Mouse (Mus musculus): ENCODE measurements at regions not wholly inside any gene's neighbourhood (a gene's known extent, or its start where the extent isn't known, plus 50 kb on each side); places are given as distances from the start of the nearest gene placed in this dataset.

GRCm38 (mm10) chr14:37296531-37296930, 161.5 kb upstream of the Ghitm start:
- DNase-seq (ENCODE audit: low spot score) = no peak

GRCm38 (mm10) chr14:37292084-37292860, 157.2 kb upstream of the Ghitm start:
- DNase-seq (ENCODE audit: low spot score) = no peak

DNA sequence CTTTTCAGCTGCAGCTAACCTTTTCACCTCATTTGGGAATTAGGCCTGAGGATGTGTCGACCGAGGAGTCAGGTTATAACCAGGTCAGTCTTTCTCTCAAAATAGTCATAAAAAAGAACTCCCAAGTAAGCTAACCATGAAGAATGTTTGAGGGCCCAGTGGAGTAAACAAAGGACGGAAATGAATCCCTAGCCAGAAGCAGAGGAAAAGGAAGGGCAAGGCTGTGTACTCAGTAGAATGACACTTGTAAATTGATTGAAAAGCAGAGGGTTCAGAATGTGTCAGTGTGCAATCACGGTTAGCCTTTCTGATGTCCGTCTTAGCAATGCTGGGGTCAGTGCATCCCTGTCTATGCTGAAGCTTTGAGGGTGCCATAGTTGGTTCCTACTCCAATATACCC, 149.3 kb upstream of the Ghitm start:
- no peak for DNase-seq (ENCODE audit: low spot score)

GRCm38 (mm10) chr14:37279356-37279755, 144.3 kb upstream of the Ghitm start:
- no peak for DNase-seq (ENCODE audit: low spot score)

DNA sequence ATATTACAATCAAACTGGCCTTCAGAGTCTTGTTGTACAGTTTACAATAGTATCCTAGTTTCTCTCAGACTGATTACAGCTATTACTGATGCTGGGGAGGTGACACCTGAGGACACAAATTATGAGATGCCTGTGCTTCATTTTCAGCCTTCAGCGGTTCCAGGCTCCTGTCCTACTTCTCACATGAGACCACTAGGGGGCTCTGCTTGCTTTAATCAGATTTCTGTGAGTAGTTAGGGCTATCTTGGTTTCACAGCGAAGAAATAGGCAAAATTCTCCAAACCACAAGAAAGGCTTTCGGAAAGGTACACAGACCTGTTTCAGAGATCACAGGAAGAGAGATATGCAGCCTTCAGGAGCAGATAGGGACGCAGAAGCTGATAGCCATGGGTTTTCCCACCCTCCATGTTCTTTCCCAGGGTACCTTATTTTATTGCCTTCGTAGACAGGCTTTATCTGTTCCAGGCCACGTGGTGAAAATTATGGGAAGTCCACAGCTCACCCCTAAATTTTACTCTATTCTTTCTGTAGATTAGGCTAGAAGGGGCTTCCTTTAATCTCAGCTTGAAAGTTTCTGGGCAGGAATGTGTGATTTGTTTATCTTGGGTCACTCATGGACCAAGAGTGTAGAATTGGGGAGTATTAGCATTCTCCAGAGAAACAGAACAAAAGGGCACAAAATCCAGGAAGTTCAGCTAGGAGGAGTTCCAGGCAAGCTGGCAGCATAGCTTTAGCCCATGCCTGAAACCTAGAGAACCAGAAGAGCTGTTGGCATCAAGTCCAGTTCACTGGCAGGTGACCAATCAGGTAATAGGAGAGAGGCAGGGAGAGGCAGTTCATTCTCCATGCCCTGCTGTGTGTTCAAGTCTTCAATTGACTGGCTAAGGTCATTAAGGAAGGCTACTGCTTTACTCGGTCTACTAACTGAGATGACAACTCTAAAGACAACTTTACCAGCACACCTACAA, 141.9 kb upstream of the Ghitm start:
- DNase-seq (ENCODE audit: low spot score) = no peak

GRCm38 (mm10) chr14:37272063-37272462, 137.0 kb upstream of the Ghitm start:
- no peak for DNase-seq (ENCODE audit: low spot score)

- DNase-seq (ENCODE audit: low spot score) = no peak
Measured at GRCm38 (mm10) chr14:37271015-37271933, 136.2 kb upstream of the Ghitm start.

DNA sequence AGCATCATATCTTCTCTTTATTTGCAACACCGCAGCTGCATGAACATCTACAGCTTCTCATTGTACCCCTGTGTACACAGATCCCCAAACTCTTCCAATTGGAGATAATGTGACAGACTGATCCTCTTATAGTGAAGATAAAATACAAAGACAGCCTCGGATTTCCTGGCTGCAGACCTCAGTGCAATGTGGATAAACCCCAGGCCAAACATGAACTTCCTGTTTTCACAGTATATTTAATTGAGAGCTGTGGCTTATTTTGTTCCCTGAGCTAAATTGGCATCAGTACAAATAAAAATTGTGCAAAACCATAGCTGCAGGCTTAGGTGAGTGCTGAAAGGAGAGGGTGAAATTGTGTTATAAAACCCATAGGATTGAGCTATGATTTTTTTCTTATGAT, 134.8 kb upstream of the Ghitm start:
- no peak for DNase-seq (ENCODE audit: low spot score)

DNA sequence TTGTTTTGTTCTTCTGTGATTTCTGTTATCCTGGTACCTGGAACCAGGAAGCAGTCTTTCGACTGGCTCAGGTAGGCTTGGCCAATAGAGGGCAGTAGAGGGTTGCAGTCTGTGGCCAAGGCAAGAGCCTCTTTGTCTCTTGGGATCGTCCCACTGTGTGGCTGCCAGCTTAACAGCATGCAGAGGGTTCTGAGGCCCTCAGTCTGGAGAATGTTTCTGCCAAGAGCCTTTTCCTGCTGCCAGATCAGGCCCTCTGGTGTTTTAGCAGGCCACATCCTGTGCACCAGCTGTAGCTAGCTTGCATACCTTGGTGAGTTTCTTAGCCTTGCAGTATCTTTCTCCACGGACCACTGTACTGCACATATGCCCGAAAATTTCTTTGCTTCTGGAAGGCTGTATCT, 103.6 kb upstream of the Ghitm start:
- DNase-seq (ENCODE audit: low spot score) = peak; percentile 65

DNA sequence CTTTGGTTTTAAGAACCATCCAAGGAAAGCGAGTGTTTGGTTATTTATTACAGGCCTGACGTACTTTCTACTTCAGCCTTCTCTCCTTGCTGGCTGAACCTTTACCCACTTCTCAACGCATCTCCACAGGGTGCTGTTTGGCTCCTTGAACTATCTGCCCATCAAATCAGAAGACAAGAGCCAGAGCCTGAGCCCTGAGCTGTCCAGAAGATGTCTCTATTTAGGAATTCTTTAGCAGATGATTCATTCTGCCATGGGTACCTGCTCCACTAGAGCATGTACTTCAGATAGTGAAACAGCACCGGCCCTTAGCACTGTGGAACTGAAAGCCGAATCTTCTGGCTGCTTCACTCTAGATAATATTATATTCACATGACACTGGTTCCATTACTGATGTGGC, 102.1 kb upstream of the Ghitm start:
- no peak for DNase-seq (ENCODE audit: low spot score)

- no peak for DNase-seq (ENCODE audit: low spot score)
Measured at GRCm38 (mm10) chr14:37208256-37208655, 73.2 kb upstream of the Ghitm start.

DNA sequence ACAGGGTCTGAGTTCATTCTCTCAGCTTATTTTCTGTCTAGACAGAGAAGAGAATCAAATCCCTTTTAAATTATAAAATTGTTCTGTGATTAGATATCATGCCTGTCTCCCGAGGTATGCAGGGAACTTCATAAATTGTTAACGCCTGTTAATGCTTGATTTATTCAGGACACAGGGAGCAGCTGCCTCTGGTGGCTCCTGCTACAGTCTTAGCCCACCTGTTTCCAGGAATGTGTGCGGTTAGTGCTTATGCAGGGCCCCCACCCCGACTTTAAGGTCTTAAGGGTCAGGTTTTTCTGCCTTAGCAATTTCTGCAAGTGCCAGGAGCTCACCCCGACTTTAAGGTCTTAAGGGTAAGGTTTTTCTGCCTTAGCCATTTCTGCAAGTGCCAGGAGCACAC, 54.7 kb upstream of the Ghitm start:
- DNase-seq (ENCODE audit: low spot score) = no peak

Data from testis, postnatal 10 days (tissue).